Mouse (Mus musculus): Measurements from ENCODE around the gene Morc1. TPM values are rescaled to one million over a fixed set of nuclear protein-coding genes. Genes with fewer than 3 reads are reported as not detected.

Gene Morc1
- polyA plus RNA-seq, 1 experiment from 2014 or later = 0.33 TPM

DNA sequence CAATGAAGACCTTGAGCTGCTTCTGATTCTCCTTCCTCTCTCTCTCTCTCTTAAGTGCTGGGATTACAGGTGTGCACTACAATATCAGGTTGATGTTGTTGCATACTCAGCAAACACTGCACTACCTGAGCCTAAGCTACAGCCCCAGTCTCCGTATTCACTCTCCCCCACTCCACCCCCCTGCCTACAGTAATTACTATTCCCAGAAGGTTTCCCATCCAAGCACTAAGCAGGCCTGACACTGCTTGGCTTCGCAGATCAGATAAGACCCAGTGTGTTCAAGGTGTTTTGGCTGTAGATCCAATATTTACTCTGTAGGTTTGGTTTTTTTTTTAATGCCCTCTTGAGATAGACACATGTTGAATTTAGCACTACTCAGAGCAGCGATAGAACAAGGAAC, 20.9 kb upstream of the Morc1 start:
- WGBS = 57% methylated on average over 3 of the region's 3 CpGs
- no peak for DNase-seq (ENCODE audit: low spot score)
- Histone ChIP-seq H3K27me3 (replicated peaks; ENCODE audit: control insufficient read depth, insufficient read depth, low read length) (no peaks in the 10 kb centered on the region), H3K4me1 (ENCODE audit: control insufficient read depth, insufficient read depth, low read length) (no peaks in the 10 kb centered on the region), H3K27ac (replicated peaks; ENCODE audit: low read depth, low read length) (no peak overlapping the region), H3K4me2 (ENCODE audit: low read depth, low read length) (no peak overlapping the region), H3K4me3 (ENCODE audit: low read depth, low read length) (no peak overlapping the region), H3K36me3 (ENCODE audit: control insufficient read depth, insufficient read depth, low read length) (no peaks in the 10 kb centered on the region), H3K9me3 (ENCODE audit: control insufficient read depth, low read length) (no peaks in the 10 kb centered on the region), H3K9ac (ENCODE audit: low read depth, low read length) (no peak overlapping the region)
- no peak for ATAC-seq (ENCODE audit: low read depth)

DNA sequence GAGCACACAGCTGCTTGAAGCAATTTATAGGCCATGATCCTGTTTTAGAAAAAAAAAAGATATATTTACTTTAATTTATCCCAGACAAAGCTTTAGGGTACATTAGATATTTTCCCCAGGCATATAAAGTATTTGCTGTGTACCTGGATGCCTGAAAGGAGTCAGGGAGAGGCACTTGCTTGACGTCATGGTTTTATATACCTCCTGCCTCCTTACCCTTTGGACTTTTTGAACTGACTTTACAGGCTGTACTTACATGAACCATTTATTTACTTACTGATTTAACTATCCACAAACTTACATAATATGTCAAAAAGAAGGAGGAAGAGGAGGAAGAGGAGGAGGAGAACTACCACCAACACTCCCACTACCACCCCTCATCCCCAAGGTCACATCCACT, 18.8 kb upstream of the Morc1 start, which contains the start of gene Gm5485:
Gene Gm5485, minus strand, starts transcription at position 171 of the 400 bp plus-strand sequence.
- Histone ChIP-seq H3K27me3 (replicated peaks; ENCODE audit: control insufficient read depth, insufficient read depth, low read length) (no peaks in the 10 kb centered on the region), H3K27ac (replicated peaks; ENCODE audit: low read depth, low read length) (no peak within 1 kb of the TSS), H3K36me3 (ENCODE audit: control insufficient read depth, insufficient read depth, low read length) (no peaks in the 10 kb centered on the region), H3K9me3 (ENCODE audit: control insufficient read depth, low read length) (no peaks in the 10 kb centered on the region), H3K4me1 (ENCODE audit: control insufficient read depth, insufficient read depth, low read length) (no peaks in the 10 kb centered on the region), H3K4me3 (ENCODE audit: low read depth, low read length) (no peak within 1 kb of the TSS), H3K4me2 (ENCODE audit: low read depth, low read length) (no peak within 1 kb of the TSS), H3K9ac (ENCODE audit: low read depth, low read length) (no peak within 1 kb of the TSS)
- WGBS = 84% methylated on average over 1 of the region's 1 CpGs
- ATAC-seq (ENCODE audit: low read depth) (no peak), DNase-seq (ENCODE audit: low spot score) (no peak)

GRCm38 (mm10) chr16:48418557-48418956, 12.5 kb upstream of the Morc1 start:
- 76% methylated on average over 3 of the region's 3 CpGs for WGBS
- DNase-seq (ENCODE audit: low spot score) = no peak

DNA sequence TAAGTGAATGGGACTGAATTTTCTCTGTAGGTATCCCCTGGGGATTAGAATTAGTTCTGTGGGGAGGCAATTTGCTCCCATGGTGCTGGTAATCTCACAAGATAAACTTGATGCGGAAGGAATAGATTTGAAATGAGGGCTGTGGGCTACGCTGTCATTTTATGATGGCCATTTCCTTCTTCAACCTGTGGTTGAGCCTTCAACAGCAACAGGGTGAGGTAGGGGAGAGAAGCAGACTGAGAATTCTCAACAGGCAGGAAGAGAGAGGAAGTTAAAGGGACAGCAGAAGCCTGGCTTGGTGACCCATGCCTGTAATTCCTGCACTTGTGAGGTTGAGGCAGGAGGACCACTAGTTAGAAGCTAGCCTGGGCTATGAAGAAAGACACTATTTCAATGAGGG, 12.0 kb upstream of the Morc1 start:
- ATAC-seq (ENCODE audit: low read depth) = no peak
- Histone ChIP-seq H3K27ac (replicated peaks; ENCODE audit: low read depth, low read length) (no peak overlapping the region), H3K4me3 (ENCODE audit: low read depth, low read length) (no peak overlapping the region), H3K4me2 (ENCODE audit: low read depth, low read length) (no peak overlapping the region), H3K36me3 (ENCODE audit: control insufficient read depth, insufficient read depth, low read length) (no peaks in the 10 kb centered on the region), H3K9me3 (ENCODE audit: control insufficient read depth, low read length) (no peaks in the 10 kb centered on the region), H3K4me1 (ENCODE audit: control insufficient read depth, insufficient read depth, low read length) (no peaks in the 10 kb centered on the region), H3K27me3 (replicated peaks; ENCODE audit: control insufficient read depth, insufficient read depth, low read length) (no peaks in the 10 kb centered on the region), H3K9ac (ENCODE audit: low read depth, low read length) (no peak overlapping the region)
- DNase-seq (ENCODE audit: low spot score) = no peak
- WGBS = 78% methylated on average over 2 of the region's 2 CpGs

More at GRCm38 (mm10) chr16:48418557-48418956, 12.5 kb upstream of the Morc1 start:
- H3K9ac ChIP-seq (ENCODE audit: low read depth, low read length) = no peak overlapping the region
- H3K4me2 ChIP-seq (ENCODE audit: low read depth, low read length) = no peak overlapping the region
- no peaks in the 10 kb centered on the region for H3K9me3 ChIP-seq (ENCODE audit: control insufficient read depth, low read length)
- no peak overlapping the region for H3K27ac ChIP-seq (replicated peaks; ENCODE audit: low read depth, low read length)
- no peaks in the 10 kb centered on the region for H3K27me3 ChIP-seq (replicated peaks; ENCODE audit: control insufficient read depth, insufficient read depth, low read length)
- no peaks in the 10 kb centered on the region for H3K4me1 ChIP-seq (ENCODE audit: control insufficient read depth, insufficient read depth, low read length)
- H3K4me3 ChIP-seq (ENCODE audit: low read depth, low read length) = no peak overlapping the region
- ATAC-seq (ENCODE audit: low read depth) = no peak
- no peaks in the 10 kb centered on the region for H3K36me3 ChIP-seq (ENCODE audit: control insufficient read depth, insufficient read depth, low read length)

DNA sequence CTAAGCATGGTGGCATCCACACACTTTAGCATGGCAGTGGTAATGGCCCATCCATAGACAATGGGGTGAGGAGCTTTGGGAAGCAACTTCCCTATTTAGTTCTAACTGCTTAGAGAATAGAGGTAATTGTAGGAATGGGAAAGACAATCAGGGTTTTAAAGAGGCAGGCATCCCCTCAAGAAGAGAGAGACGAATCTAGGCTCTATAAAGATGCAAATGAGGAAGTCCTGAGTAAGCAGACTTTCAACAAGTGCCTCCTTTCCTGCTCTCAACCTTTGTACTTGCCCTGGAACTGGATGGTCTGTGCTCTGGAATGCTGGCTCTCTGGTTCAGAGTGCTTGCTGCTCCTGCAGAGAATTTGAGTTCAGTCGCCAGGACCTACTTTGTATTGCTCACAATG, 8.5 kb upstream of the Morc1 start:
- H3K27ac ChIP-seq (replicated peaks; ENCODE audit: low read depth, low read length) = no peak overlapping the region
- H3K9ac ChIP-seq (ENCODE audit: low read depth, low read length) = no peak overlapping the region
- no peaks in the 10 kb centered on the region for H3K27me3 ChIP-seq (replicated peaks; ENCODE audit: control insufficient read depth, insufficient read depth, low read length)
- H3K4me2 ChIP-seq (ENCODE audit: low read depth, low read length) = no peak overlapping the region
- no peaks in the 10 kb centered on the region for H3K4me1 ChIP-seq (ENCODE audit: control insufficient read depth, insufficient read depth, low read length)
- no peaks in the 10 kb centered on the region for H3K9me3 ChIP-seq (ENCODE audit: control insufficient read depth, low read length)
- DNase-seq (ENCODE audit: low spot score) = no peak
- no peak for ATAC-seq (ENCODE audit: low read depth)
- 26% methylated on average over 2 of the region's 2 CpGs for WGBS
- H3K4me3 ChIP-seq (ENCODE audit: low read depth, low read length) = no peak overlapping the region
- H3K36me3 ChIP-seq (ENCODE audit: control insufficient read depth, insufficient read depth, low read length) = no peaks in the 10 kb centered on the region

GRCm38 (mm10) chr16:48424069-48424468, 7.0 kb upstream of the Morc1 start:
- Histone ChIP-seq H3K4me1 (ENCODE audit: control insufficient read depth, insufficient read depth, low read length) (no peaks in the 10 kb centered on the region), H3K27ac (replicated peaks; ENCODE audit: low read depth, low read length) (no peak overlapping the region), H3K4me3 (ENCODE audit: low read depth, low read length) (no peak overlapping the region), H3K4me2 (ENCODE audit: low read depth, low read length) (no peak overlapping the region), H3K27me3 (replicated peaks; ENCODE audit: control insufficient read depth, insufficient read depth, low read length) (no peaks in the 10 kb centered on the region), H3K9me3 (ENCODE audit: control insufficient read depth, low read length) (no peaks in the 10 kb centered on the region), H3K9ac (ENCODE audit: low read depth, low read length) (no peak overlapping the region), H3K36me3 (ENCODE audit: control insufficient read depth, insufficient read depth, low read length) (no peaks in the 10 kb centered on the region)
- ATAC-seq (ENCODE audit: low read depth) (no peak), DNase-seq (ENCODE audit: low spot score) (no peak)
- WGBS = 81% methylated on average over 4 of the region's 4 CpGs

DNA sequence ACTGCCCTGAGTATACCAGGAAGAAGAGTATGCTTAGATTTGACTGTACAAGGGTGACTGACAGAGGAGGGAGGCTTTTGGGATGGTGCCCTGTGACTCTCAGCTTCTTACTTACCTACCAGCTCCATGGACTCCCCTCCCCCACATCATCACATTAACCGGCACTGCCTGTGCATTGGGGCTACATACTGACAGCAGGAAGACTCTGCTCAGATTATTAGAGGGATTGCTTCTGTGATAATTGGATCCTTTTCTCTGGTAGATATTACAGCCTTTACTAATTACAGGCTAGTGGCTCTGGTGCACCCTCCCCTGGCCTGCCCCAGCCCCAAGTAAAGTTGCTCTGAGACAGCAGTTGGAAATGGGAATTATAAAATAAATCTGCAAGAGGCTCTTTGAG, 1.6 kb upstream of the Morc1 start:
- Histone ChIP-seq H3K4me3 (ENCODE audit: low read depth, low read length) (no peak overlapping the region), H3K4me1 (ENCODE audit: control insufficient read depth, insufficient read depth, low read length) (no peaks in the 10 kb centered on the region), H3K4me2 (ENCODE audit: low read depth, low read length) (no peak overlapping the region), H3K9ac (ENCODE audit: low read depth, low read length) (no peak overlapping the region), H3K9me3 (ENCODE audit: control insufficient read depth, low read length) (no peaks in the 10 kb centered on the region), H3K36me3 (ENCODE audit: control insufficient read depth, insufficient read depth, low read length) (no peaks in the 10 kb centered on the region), H3K27ac (replicated peaks; ENCODE audit: low read depth, low read length) (no peak overlapping the region), H3K27me3 (replicated peaks; ENCODE audit: control insufficient read depth, insufficient read depth, low read length) (no peaks in the 10 kb centered on the region)
- no peak for DNase-seq (ENCODE audit: low spot score)
- 60% methylated on average over 1 of the region's 1 CpGs for WGBS
- no peak for ATAC-seq (ENCODE audit: low read depth)

- Histone ChIP-seq H3K4me1 (ENCODE audit: control insufficient read depth, insufficient read depth, low read length) (no peaks in the 10 kb centered on the region), H3K27me3 (replicated peaks; ENCODE audit: control insufficient read depth, insufficient read depth, low read length) (no peaks in the 10 kb centered on the region), H3K9me3 (ENCODE audit: control insufficient read depth, low read length) (no peaks in the 10 kb centered on the region), H3K4me2 (ENCODE audit: low read depth, low read length) (no peak overlapping the region), H3K27ac (replicated peaks; ENCODE audit: low read depth, low read length) (no peak overlapping the region), H3K36me3 (ENCODE audit: control insufficient read depth, insufficient read depth, low read length) (no peaks in the 10 kb centered on the region), H3K9ac (ENCODE audit: low read depth, low read length) (no peak overlapping the region), H3K4me3 (ENCODE audit: low read depth, low read length) (no peak overlapping the region)
- no peak for ATAC-seq (ENCODE audit: low read depth)
- WGBS = 11% methylated on average over 1 of the region's 1 CpGs
- DNase-seq (ENCODE audit: low spot score) = no peak
Measured at GRCm38 (mm10) chr16:48435454-48435853, 4.4 kb downstream of the Morc1 start.

DNA sequence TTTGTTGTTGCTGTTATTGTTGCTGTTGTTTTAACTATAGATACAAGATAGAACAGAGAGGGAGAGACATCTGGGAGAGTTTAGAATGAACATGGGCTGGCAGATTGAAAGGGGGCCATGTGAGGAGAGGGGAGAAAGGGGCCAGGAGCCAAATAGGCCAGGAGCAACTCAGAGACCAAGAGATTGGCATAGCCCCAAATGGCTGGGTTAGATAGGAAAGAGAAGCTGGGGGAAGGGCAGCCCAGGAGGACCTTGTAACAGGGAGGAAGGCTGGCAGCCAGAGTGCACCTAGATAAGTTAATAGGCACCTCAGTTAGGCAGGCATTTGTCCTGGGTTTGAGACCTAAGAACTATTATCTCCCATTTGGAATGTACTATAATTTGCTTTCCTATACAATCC, 6.4 kb downstream of the Morc1 start:
- ATAC-seq (ENCODE audit: low read depth) = no peak
- Histone ChIP-seq H3K4me3 (ENCODE audit: low read depth, low read length) (no peak overlapping the region), H3K27me3 (replicated peaks; ENCODE audit: control insufficient read depth, insufficient read depth, low read length) (no peaks in the 10 kb centered on the region), H3K9ac (ENCODE audit: low read depth, low read length) (no peak overlapping the region), H3K4me1 (ENCODE audit: control insufficient read depth, insufficient read depth, low read length) (no peaks in the 10 kb centered on the region), H3K36me3 (ENCODE audit: control insufficient read depth, insufficient read depth, low read length) (no peaks in the 10 kb centered on the region), H3K9me3 (ENCODE audit: control insufficient read depth, low read length) (no peaks in the 10 kb centered on the region), H3K4me2 (ENCODE audit: low read depth, low read length) (no peak overlapping the region), H3K27ac (replicated peaks; ENCODE audit: low read depth, low read length) (no peak overlapping the region)
- DNase-seq (ENCODE audit: low spot score) = no peak
